Mouse (Mus musculus): Measurements from ENCODE around the gene Gtf2f1. TPM values are rescaled to one million over a fixed set of nuclear protein-coding genes. Genes with fewer than 3 reads are reported as not detected.
"Not testable (repeated sequence)": the region's sequence is repeated elsewhere in the genome, so short reads cannot be mapped to it uniquely, and the experiment has no call there.

Gene Gtf2f1
- total RNA-seq (2021), result 10 to 100 TPM; 61.2 to 63.2 TPM
- long read RNA-seq, experiment 1, transcript Gtf2f1-201 (13 exons, 1,717 nt), result major isoform, 42 of 65 reads
- long read RNA-seq, experiment 1, partial matches to known transcripts, result 14 of 65 reads
- long read RNA-seq, experiment 1, other reads (novel, unspliced or antisense), result 9 of 65 reads
- long read RNA-seq, experiment 2, transcript Gtf2f1-201 (13 exons, 1,717 nt), result major isoform, 75 of 92 reads
- long read RNA-seq, experiment 2, partial matches to known transcripts, result 9 of 92 reads
- long read RNA-seq, experiment 2, other reads (novel, unspliced or antisense), result 8 of 92 reads

DNA sequence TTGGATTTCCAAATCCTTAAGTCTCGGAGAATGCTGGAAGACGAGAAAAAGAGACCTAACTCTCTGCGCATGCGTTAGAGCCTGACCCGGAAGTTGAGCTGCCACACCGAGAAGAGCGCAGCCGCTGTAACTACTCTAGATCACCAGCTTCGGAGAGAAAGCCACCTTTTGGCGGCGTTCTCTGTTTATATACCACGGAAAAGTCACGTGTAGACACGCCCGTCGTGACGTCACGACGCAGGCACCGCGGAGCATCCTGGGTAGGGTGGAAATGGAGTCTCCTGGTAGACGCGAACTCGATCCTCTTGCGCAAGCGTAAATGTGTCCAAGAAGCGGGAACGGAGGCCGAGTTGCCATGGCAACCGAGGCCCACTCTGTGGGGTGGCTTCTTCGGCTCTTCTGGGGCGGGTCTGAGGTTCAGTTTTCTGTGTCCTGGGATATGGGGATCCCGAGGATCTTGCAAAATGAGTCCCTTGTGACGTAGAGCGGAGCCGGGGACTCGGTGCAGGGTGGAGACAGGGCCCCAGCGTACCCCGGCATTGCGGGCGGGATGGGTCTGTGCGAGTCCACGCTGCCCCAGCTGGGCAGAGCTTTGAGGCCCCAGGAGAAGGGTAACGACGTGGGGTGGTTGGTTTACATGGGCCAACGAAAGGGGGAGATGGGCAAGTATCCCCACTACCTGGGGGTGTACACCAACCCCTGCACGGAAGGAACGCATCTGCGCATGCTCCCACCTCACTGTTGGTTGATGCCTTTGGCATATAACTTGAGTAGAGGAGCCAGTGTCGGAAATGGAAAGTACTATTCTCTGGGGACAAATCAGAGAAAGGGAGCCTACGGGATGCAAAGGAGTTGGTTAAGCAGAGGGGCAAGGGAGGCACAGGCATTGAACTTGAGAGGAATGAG, at the start of gene Gtf2f1, which contains the start of gene Gm17949:
Gtf2f1 (minus strand) TSS at position 53 of the 906 bp plus-strand sequence.
Gm17949 (plus strand) TSS at position 234 of the 906 bp plus-strand sequence.
- DNase-seq (ENCODE audit: low spot score in 2 of 2), result peak; percentile 93 to 94
- TF ChIP-seq CTCF (conservative IDR thresholded peaks at IDR 0.05), result peak; percentile 18; the same call in 1 of the 2 replicates

DNA sequence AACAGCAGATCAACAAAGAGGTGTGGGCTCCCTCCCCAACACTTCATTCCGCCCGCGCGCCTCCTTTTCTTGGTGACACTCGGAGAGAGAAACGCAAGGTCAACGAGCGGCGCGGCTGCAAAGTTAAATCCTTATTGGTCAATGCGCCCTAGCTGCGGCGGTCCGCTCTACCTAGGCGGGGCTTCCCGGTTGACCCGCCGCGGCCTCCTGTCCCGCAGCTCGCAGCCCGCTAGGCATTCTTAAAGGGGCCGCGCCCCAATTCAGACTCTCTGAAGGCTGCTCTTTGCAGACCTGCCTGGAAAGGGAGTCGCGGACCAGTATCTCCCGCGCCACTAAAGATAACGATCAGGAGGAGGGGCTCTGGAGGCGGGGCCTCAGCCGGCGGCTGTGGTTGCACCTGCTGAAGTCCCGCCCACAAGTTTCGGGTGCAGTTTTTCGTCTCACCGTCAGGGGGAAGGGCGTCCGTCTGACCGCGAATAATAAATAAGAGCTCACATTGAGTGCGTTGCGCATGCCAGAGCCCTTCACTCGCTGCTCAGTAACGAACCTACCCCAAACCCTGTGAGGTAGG, 49.2 kb upstream of the Gtf2f1 start:
- Histone ChIP-seq H3K4me3 (peak overlapping the region; percentile 85), H3K27ac (peak overlapping the region; percentile 97)
- peak; percentile 87 for TF ChIP-seq CTCF (conservative IDR thresholded peaks at IDR 0.05)
- peak; percentile 94 to 95 for DNase-seq (ENCODE audit: low spot score in 2 of 2)

More for the DNA sequence above, at the start of gene Gtf2f1, which contains the start of gene Gm17949:
- Histone ChIP-seq H3K4me3 (peak within 1 kb of the TSS; percentile 73), H3K27ac (peak within 1 kb of the TSS; percentile 97)

DNA sequence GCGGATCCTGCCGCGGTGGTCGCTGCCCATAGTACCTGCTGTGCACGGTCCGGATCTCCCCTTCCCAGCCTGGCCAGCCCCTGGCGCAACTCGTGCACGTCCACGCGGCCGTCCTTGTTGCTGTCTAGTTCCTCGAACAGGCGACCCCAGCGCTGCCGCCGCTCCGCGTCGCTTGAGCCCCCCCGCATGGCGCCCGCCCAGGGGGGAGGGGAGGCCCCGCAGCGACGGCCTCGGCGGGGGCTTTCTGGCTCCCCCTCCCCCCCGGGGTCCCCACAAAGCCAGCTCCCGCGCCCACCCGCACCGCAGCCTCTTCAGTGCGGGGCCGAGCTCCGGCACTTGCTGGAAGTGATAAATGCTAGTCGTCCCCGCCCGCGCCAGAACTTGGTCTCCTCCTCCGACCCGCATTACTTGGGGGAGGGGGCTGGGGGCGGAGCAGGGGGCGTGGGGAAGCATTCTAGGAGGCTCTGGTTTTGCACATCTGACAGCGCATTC, 48.4 kb upstream of the Gtf2f1 start, which contains the start of gene Slc25a23:
Slc25a23 (minus strand) TSS at position 378 of the 492 bp plus-strand sequence.
- TF ChIP-seq CTCF (conservative IDR thresholded peaks at IDR 0.05), result no peak
- DNase-seq (ENCODE audit: low spot score in 2 of 2), result peak; percentile 75 to 83
- Histone ChIP-seq H3K4me3 (peak within 1 kb of the TSS; percentile 85), H3K27ac (peak within 1 kb of the TSS; percentile 97)

DNA sequence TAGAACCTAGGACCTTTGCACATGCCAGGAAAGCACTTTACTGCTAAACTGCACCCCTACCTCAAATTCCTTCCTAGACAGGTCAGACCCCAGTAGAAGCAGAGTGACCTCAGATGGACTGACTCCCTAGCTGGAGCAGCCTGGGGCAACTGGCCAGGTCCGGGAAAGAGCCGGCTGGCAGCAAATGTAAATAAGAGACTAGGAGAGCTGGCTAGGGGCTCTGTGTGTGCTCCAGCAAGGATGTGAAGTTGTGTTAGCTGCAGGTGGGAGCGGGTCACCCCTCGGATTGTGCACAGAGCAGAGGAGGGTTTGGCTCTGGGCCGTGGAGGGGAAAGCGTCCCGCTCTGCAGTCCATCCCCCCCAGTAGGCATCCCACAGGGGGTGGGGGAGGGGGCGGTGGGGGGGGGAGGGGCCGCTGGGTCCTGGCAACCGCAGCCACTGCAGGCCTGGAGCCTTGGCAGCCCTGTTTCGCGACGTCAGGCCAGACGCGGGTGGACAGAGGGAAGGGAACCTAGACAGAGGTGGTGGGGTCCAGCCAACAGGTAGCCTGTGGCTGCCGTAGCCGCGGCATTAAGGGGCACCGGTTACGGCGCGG, 47.9 kb upstream of the Gtf2f1 start, which contains the start of gene Crb3:
Crb3 (plus strand) TSS at position 215 of the 595 bp plus-strand sequence.
- peak within 1 kb of the TSS; percentile 85 for H3K4me3 ChIP-seq
- DNase-seq (ENCODE audit: low spot score in 2 of 2), result peak in 1 of 2 experiments; percentile 34
- no peak for TF ChIP-seq CTCF (conservative IDR thresholded peaks at IDR 0.05)

DNA sequence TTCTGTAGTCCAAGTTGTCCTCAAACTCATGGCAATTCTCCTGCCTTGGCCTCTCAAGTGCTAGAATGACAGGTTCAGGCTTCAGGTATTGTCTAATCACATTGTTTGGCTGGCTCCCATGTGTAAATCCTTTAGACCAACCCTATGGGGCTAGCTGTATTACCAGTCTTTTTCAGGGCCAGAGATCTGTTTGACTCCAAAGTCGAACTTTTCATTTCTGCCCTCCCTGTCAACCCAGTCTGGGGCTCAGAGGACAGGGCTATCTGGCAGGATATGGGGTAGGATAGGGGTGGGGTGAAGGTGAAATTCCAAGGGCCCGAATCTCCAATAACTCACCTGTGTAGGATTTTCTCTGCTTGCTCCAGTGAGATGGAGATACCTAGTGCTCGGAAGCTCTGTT, 45.2 kb upstream of the Gtf2f1 start:
- Histone ChIP-seq H3K4me3 (no peak overlapping the region), H3K27ac (no peak overlapping the region)
- no peak for TF ChIP-seq CTCF (conservative IDR thresholded peaks at IDR 0.05)
- no peak for DNase-seq (ENCODE audit: low spot score in 2 of 2)

More for the DNA sequence above, 47.9 kb upstream of the Gtf2f1 start, which contains the start of gene Crb3:
- peak within 1 kb of the TSS; percentile 97 for H3K27ac ChIP-seq

DNA sequence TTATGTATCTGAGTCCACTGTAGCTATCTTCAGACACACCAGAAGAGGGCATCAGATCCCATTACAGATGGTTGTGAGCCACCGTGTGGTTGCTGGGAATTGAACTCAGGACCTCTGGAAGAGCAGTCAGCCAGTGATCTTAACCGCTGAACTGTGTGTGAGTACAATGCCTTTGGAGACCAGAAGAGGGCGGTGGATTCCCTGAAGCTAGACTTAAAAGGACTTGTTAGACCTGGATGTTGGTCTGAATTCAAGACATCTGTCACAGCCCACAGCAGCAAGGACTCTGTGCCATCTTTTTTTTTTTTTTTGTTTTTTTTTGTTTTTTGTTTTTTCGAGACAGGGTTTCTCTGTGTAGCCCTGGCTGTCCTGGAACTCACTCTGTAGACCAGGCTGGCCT, 40.6 kb upstream of the Gtf2f1 start:
- not testable (repeated sequence) for DNase-seq (ENCODE audit: low spot score in 2 of 2); H3K27ac ChIP-seq; H3K4me3 ChIP-seq
- TF ChIP-seq CTCF (conservative IDR thresholded peaks at IDR 0.05), result peak; percentile 46

DNA sequence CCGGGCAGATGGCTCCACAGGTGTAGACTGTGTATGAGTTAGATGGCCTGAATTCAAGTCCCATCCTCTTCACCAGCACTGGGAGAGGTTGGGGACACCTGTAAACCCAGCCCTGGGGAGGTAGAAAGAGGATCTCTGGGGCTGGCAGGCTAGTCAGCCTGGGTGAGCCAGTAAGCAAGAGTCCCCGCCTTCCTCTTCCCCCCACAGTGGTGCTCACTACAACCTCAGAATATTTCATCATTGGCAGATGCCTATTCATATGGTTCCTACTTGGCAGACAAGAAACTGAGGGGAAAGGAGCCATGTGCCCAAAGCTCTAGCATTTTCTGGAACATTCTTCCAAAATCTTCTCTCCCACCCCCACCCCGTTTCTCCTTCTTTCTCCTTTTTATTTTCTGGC, 37.7 kb upstream of the Gtf2f1 start:
- no peak for DNase-seq (ENCODE audit: low spot score in 2 of 2)
- no peak for TF ChIP-seq CTCF (conservative IDR thresholded peaks at IDR 0.05)
- Histone ChIP-seq H3K4me3 (no peak overlapping the region), H3K27ac (no peak overlapping the region)

DNA sequence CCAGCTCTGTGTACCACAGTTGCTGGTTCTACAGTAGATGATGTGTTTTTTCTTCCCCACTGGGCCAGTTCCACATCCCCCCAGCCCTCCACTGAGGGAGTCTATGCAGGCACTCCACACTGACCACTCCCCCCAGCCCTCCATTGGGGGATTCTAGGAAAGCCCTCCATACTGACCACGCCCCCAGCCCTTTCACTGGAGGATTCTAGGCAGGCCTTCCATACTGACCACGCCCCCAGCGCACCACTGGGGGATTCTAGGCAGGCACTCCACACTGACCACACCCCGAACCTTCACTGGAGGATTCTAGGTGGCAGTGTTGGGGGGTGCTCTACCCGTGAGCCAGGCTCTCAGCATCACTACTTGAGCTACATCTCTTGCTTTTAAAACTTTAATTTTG, 36.3 kb upstream of the Gtf2f1 start:
- Histone ChIP-seq H3K4me3 (no peak overlapping the region), H3K27ac (no peak overlapping the region)
- TF ChIP-seq CTCF (conservative IDR thresholded peaks at IDR 0.05), result no peak
- DNase-seq (ENCODE audit: low spot score in 2 of 2), result no peak

DNA sequence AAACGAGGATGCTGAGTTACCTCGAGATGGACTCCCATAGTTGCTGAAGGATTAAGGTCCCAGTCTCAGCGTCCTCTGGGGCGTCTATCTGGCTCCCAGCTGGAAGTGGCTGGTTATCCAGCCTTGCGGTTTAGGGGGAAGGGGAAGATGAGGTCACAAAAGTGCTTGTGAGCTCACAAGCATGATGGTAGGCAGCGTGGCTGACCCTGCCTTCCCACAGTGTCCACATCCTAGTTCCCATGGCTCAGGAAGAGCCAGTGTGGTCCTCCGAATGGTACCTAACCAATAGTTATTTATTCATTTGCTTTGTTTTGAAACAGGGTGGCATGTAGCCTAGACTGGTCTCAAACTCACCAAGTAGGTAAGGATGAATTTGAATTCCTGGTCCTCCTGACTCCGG, 30.5 kb upstream of the Gtf2f1 start, which contains the start of gene Slc25a41:
Slc25a41 (minus strand) TSS at position 101 of the 400 bp plus-strand sequence.
- no peak within 1 kb of the TSS for H3K27ac ChIP-seq

DNA sequence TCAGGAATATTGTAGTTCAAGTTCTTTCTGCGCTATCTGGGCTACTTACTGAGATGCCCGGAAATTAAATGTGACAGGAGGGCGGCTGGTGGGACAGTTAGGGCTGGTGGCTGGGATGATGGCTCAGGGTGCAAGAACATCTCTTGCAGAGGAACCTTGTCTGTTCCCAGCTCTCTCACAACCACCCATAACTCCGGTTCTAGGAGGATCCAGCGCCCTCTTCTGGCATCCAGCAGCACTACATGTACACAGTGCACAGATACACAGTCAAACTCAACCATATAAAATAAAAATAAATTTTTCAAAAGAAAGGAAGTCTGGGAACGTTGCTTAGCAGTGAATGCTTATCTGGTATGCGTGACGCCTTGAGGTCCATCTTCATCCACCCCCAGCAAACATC, 27.9 kb upstream of the Gtf2f1 start:
- Histone ChIP-seq H3K4me3 (no peak overlapping the region), H3K27ac (no peak overlapping the region)
- TF ChIP-seq CTCF (conservative IDR thresholded peaks at IDR 0.05), result peak; percentile 52
- DNase-seq (ENCODE audit: low spot score in 2 of 2), result no peak

More for the DNA sequence above, 30.5 kb upstream of the Gtf2f1 start, which contains the start of gene Slc25a41:
- no peak within 1 kb of the TSS for H3K4me3 ChIP-seq
- no peak for DNase-seq (ENCODE audit: low spot score in 2 of 2)
- TF ChIP-seq CTCF (conservative IDR thresholded peaks at IDR 0.05), result no peak

DNA sequence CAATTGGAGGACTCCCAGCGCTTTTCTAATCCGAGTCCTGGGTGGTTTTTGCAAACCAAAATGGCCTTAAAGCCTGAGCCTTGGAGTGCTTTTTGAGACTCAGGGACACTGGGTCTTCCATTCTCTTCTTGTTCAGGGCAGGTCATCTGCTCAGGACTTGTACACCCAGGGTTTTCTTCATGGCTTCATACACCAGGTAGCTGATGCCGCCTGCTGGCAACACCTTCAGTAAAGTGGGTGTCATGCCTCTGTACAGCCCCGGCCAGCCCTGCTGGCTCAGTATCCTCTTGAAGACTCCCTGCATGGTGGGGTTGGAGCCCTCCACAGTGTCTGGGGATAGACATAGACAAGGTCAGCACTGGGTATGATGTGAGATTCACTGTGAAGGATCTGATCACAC, 21.8 kb upstream of the Gtf2f1 start:
- DNase-seq (ENCODE audit: low spot score in 2 of 2), result no peak
- H3K27ac ChIP-seq, result peak overlapping the region; percentile 91; the same call in 1 of the 2 replicates

More for the DNA sequence above, 21.8 kb upstream of the Gtf2f1 start:
- no peak for TF ChIP-seq CTCF (conservative IDR thresholded peaks at IDR 0.05)
- H3K4me3 ChIP-seq, result no peak overlapping the region

All from layer of hippocampus, adult 2 months (tissue).